Mouse (Mus musculus) bone marrow, adult 2 months (tissue): ENCODE results near the gene Eps8l2. TPM values are rescaled to one million over a fixed set of nuclear protein-coding genes. Genes with fewer than 3 reads are reported as not detected.

Source experiments
- H3K27ac ChIP-seq: fragments of 200-500 bp; 2 replicates; pipeline ENCODE4 v1.5.1; 2012; ENCODE audit warnings: low read depth, mild to moderate bottlenecking, control low read depth, inconsistent platforms, low read length; ENCODE audit not compliant: control insufficient read depth, poor library complexity, insufficient read depth
- H3K4me1 ChIP-seq: fragments of 200-500 bp; 2 replicates; pipeline ENCODE4 v1.6.1; 2011; ENCODE audit warnings: low read length; ENCODE audit not compliant: control insufficient read depth, insufficient read depth
- H3K4me3 ChIP-seq: fragments of 200-500 bp; replicated peaks from 2 replicates; pipeline ENCODE3; 2011; ENCODE audit warnings: mild to moderate bottlenecking, low read depth, low read length, control low read depth; ENCODE audit not compliant: control insufficient read depth
- CTCF ChIP-seq: fragments of 200-500 bp; IDR thresholded peaks from 2 replicates; pipeline ENCODE4 v1.5.1; 2011; ENCODE audit warnings: low read length, control low read depth; ENCODE audit not compliant: control insufficient read depth, insufficient read depth
- POLR2A ChIP-seq: fragments of 200-500 bp; IDR thresholded peaks from 2 replicates; pipeline ENCODE4 v1.6.1; 2011; ENCODE audit warnings: low read depth, mild to moderate bottlenecking, control low read depth, low read length, borderline replicate concordance; ENCODE audit not compliant: control insufficient read depth
- WGBS: fragments of 180-500 bp; shearing (Covaris S2); methylation state at CpG from one replicate; pipeline ENCODE4 v1.1.7; 2018; 5-methylcytosine and 5-hydroxymethylcytosine counted together
- polyA plus RNA-seq: library from polyadenylated mRNA; stranded (reverse); fragments of >200 nt; gene quantifications from 2 replicates; pipeline ENCODE4 v1.2.4, GENCODE M21; 2011; ENCODE audit warnings: low replicate concordance; ENCODE audit not compliant: missing spikeins, insufficient read depth, insufficient read length

Eps8l2 gene
- polyA plus RNA-seq, 1 experiment: 0.57 TPM

DNA sequence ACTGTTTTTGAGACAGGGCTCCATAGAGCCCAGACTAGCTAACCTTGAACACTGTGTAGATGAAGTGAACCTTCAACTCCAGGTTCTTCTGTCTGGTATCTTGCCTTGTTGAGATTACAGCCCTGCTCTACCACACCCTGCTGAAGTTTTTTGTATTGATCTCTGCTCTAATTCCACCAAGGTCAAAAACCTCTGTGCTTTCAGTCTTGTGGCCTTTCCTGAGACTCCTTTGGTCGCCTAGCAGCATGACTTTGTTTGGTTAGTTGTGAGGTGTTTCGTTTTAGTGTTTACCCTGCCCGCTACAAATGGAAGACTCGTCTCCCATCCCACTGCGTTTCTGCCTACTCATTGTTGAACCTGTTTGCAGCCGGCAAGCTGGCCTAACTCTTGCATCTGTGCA, 12.4 kb downstream of the Eps8l2 start:
- 80% methylated on average over 6 of the region's 6 CpGs for WGBS
- H3K27ac ChIP-seq: no peak overlapping the region
- H3K4me1 ChIP-seq: no peaks in the 10 kb centered on the region
- TF ChIP-seq CTCF: no peak
- TF ChIP-seq POLR2A: no peak
- H3K4me3 ChIP-seq: no peak overlapping the region

DNA sequence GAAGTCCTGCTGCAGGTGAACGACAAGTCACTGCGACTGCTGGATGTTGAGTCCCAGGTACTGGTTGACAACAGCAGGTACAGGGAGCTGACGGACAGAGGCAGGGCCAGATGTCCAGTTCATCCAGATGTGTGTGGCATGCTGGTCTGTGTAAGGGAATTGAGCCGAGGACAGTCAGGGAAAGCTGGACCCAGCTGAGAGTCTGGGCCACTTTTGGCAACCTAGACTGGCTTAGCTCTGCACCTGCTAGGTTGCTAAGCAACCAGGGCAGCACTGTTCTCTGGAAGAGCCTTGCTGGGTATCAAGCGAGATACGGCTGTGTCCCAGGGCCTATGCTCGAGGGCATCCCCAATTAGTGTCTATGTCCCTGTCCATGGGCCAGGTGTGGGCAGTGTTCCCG, 16.4 kb downstream of the Eps8l2 start:
- H3K4me3 ChIP-seq: no peak overlapping the region
- TF ChIP-seq CTCF (no peak), POLR2A (no peak)
- H3K4me1 ChIP-seq: no peaks in the 10 kb centered on the region
- no peak overlapping the region for H3K27ac ChIP-seq
- 84% methylated on average over 8 of the region's 8 CpGs for WGBS

- Histone ChIP-seq H3K4me3 (no peak overlapping the region), H3K4me1 (no peaks in the 10 kb centered on the region), H3K27ac (no peak overlapping the region)
- TF ChIP-seq CTCF: no peak
- TF ChIP-seq POLR2A: no peak
- WGBS: 77% methylated on average over 12 of the region's 12 CpGs
These were observed 17.1 kb downstream of the Eps8l2 start for GRCm38 (mm10) chr7:141355626-141356326.

- TF ChIP-seq CTCF: no peak
- TF ChIP-seq POLR2A: no peak
- Histone ChIP-seq H3K4me1 (no peaks in the 10 kb centered on the region; the same call in 1 of the 2 replicates), H3K4me3 (no peak overlapping the region), H3K27ac (no peak overlapping the region)
- WGBS: 60% methylated on average over 14 of the region's 14 CpGs
These were observed 18.3 kb downstream of the Eps8l2 start for GRCm38 (mm10) chr7:141356971-141357370.

- Histone ChIP-seq H3K27ac (no peak overlapping the region), H3K4me1 (peaks cover 3% of the 10 kb centered on the region; the same call in 1 of the 2 replicates), H3K4me3 (no peak overlapping the region)
- TF ChIP-seq POLR2A (no peak), CTCF (no peak)
- 30% methylated on average over 24 of the region's 24 CpGs for WGBS
These were observed 22.8 kb downstream of the Eps8l2 start for GRCm38 (mm10) chr7:141361510-141361909.

GRCm38 (mm10) chr7:141363106-141363751, 24.5 kb downstream of the Eps8l2 start:
- WGBS: 55% methylated on average over 4 of the region's 4 CpGs
- Histone ChIP-seq H3K4me1 (peaks cover 3% of the 10 kb centered on the region; the same call in 1 of the 2 replicates), H3K27ac (peak overlapping the region; percentile 54), H3K4me3 (no peak overlapping the region)
- TF ChIP-seq CTCF: peak; percentile 72
- TF ChIP-seq POLR2A: no peak

- H3K4me3 ChIP-seq: no peak overlapping the region
- 62% methylated on average over 2 of the region's 2 CpGs for WGBS
- peaks cover 3% of the 10 kb centered on the region; the same call in 1 of the 2 replicates for H3K4me1 ChIP-seq
- TF ChIP-seq POLR2A (no peak), CTCF (no peak)
- H3K27ac ChIP-seq: peak overlapping the region; percentile 54
These were observed 25.1 kb downstream of the Eps8l2 start for GRCm38 (mm10) chr7:141363752-141364125.

DNA sequence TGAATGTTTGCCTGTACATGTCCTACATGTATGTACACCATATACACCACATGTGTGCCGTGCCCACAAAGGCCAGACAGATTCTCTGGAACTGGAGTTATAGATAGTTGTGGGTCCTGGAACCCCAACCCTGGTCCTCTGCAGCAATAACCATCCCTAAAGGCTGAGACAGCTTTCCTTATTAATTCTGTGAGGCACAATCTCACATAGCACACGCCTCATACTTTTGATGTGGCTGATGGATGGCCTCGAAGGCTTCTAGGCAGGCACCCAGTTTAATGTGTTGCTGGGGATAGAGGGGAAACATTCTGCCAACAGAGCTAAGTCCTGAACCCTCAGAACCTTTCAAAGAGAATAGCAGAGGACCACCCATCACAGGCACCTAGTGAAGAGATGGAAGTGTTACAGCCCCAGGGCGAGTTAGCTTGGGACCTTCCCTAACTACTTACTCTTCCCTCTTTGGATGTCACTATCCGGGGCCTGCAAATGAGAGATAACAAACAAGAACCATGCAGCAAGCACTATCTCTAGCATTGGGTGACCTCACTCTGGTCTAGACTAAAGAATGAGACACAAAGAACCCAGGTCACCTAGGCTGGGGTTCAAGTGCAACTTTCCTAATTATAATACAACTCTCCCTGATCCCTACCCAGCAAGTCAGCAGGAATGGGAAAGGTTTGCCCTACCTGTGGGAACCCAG, 25.8 kb downstream of the Eps8l2 start:
- H3K4me1 ChIP-seq: peaks cover 3% of the 10 kb centered on the region; the same call in 1 of the 2 replicates
- no peak for TF ChIP-seq POLR2A
- TF ChIP-seq CTCF: no peak
- WGBS: 61% methylated on average over 5 of the region's 5 CpGs
- H3K4me3 ChIP-seq: no peak overlapping the region
- H3K27ac ChIP-seq: peak overlapping the region; percentile 49; the same call in 1 of the 2 replicates
